Mouse (Mus musculus): ENCODE measurements around the gene Mettl26.

GRCm38 (mm10) chr17:25840519-25840918, 34.4 kb upstream of the Mettl26 start:
- TF ChIP-seq CTCF (IDR thresholded peaks at IDR 0.05) (no peak), EP300 (IDR thresholded peaks at IDR 0.05) (no peak)

All from lung, postnatal 0 days (tissue).